Mouse (Mus musculus) MEL (cell line): ENCODE data around the gene F930015N05Rik. TPM values are rescaled to one million over a fixed set of nuclear protein-coding genes. Genes with fewer than 3 reads are reported as not detected.

Source experiments
- DNase-seq: peaks from one replicate; pipeline ENCODE4 v3.0.0; 2011; ENCODE audit warnings: low read depth, low spot score
- H3K27ac ChIP-seq: 2 replicates; pipeline ENCODE4 v1.5.1; 2012; ENCODE audit warnings: low read depth, mild to moderate bottlenecking, control low read depth, low read length, moderate library complexity; ENCODE audit not compliant: control insufficient read depth
- H3K27me3 ChIP-seq, 2 experiments: fragments of 150-350 bp in 1 of 2; sonication (generic) in 1 of 2; 2 replicates each; pipeline ENCODE4 v1.6.1; 2012; ENCODE audit warnings: low read length in 2 of 2, mild to moderate bottlenecking in 2 of 2, improper control_type of control experiment in 1 of 2, moderate library complexity in 1 of 2; ENCODE audit not compliant: insufficient read depth in 2 of 2, control insufficient read depth in 1 of 2
- H3K36me3 ChIP-seq, 2 experiments: 2 replicates each; pipeline ENCODE4 v1.6.1; 2012 to 2014; ENCODE audit warnings: low read length in 2 of 2, improper control_type of control experiment in 1 of 2, inconsistent platforms in 1 of 2, mild to moderate bottlenecking in 1 of 2; ENCODE audit not compliant: insufficient read depth in 2 of 2, control insufficient read depth in 1 of 2
- H3K4me1 ChIP-seq, 2 experiments: fragments of 150-350 bp in 1 of 2; sonication (generic) in 1 of 2; 2 replicates each; pipeline ENCODE4 v1.6.1; 2012; ENCODE audit warnings: low read length in 2 of 2, improper control_type of control experiment in 1 of 2, mild to moderate bottlenecking in 1 of 2; ENCODE audit not compliant: insufficient read depth in 2 of 2, control insufficient read depth in 1 of 2
- H3K4me3 ChIP-seq, 2 experiments: fragments of 150-350 bp in 1 of 2; sonication (generic) in 1 of 2; 2 replicates each; pipeline ENCODE4 v1.5.1; 2012; ENCODE audit warnings: low read depth in 2 of 2, low read length in 2 of 2, mild to moderate bottlenecking in 2 of 2, moderate library complexity in 2 of 2, control low read depth in 1 of 2, improper control_type of control experiment in 1 of 2; ENCODE audit not compliant: control insufficient read depth in 1 of 2, insufficient read depth in 1 of 2
- H3K79me2 ChIP-seq: 2 replicates; pipeline ENCODE4 v1.6.1; 2012; ENCODE audit warnings: mild to moderate bottlenecking, low read length, moderate library complexity; ENCODE audit not compliant: control insufficient read depth, poor library complexity, insufficient read depth
- H3K9ac ChIP-seq: 2 replicates; pipeline ENCODE4 v1.6.1; 2012; ENCODE audit warnings: low read depth, mild to moderate bottlenecking, control low read depth, low read length, moderate library complexity; ENCODE audit not compliant: control insufficient read depth, poor library complexity, severe bottlenecking
- H3K9me3 ChIP-seq: fragments of 150-350 bp; sonication (generic); replicated peaks from 2 replicates; pipeline ENCODE4 v1.6.1; 2012; ENCODE audit warnings: mild to moderate bottlenecking, low read length, improper control_type of control experiment, moderate library complexity; ENCODE audit not compliant: insufficient read depth
- BHLHE40 ChIP-seq: IDR thresholded peaks from 2 replicates; pipeline ENCODE4 v1.6.1; 2012; ENCODE audit warnings: low read depth, mild to moderate bottlenecking, inconsistent platforms, low read length, improper control_type of control experiment, borderline replicate concordance
- CHD1 ChIP-seq: IDR thresholded peaks from 2 replicates; pipeline ENCODE4 v1.6.1; 2012; ENCODE audit warnings: low read depth, mild to moderate bottlenecking, inconsistent platforms, low read length, improper control_type of control experiment
- CTCF ChIP-seq, 3 experiments: IDR thresholded peaks in 2 of 3; conservative IDR thresholded peaks in 1 of 3; 2 replicates each; pipeline ENCODE4 v1.5.1; 2011 to 2012; ENCODE audit warnings: low read length in 3 of 3, low read depth in 2 of 3, mild to moderate bottlenecking in 2 of 3, improper control_type of control experiment in 1 of 3, inconsistent platforms in 1 of 3, mixed read lengths in 1 of 3, moderate library complexity in 1 of 3; ENCODE audit not compliant: control insufficient read depth in 1 of 3, insufficient read depth in 1 of 3, poor library complexity in 1 of 3, severe bottlenecking in 1 of 3
- E2F4 ChIP-seq: IDR thresholded peaks from 2 replicates; pipeline ENCODE4 v1.6.1; 2011; ENCODE audit warnings: low read depth, low read length, improper control_type of control experiment, borderline replicate concordance
- ELF1 ChIP-seq: IDR thresholded peaks from 2 replicates; pipeline ENCODE4 v1.6.1; 2014; ENCODE audit warnings: low read depth, mild to moderate bottlenecking, inconsistent platforms, low read length, improper control_type of control experiment, moderate library complexity
- HCFC1 ChIP-seq: IDR thresholded peaks from 2 replicates; pipeline ENCODE4 v1.6.1; 2012; ENCODE audit warnings: low read depth, mild to moderate bottlenecking, inconsistent platforms, low read length, improper control_type of control experiment, moderate library complexity
- JUND ChIP-seq: IDR thresholded peaks from 2 replicates; pipeline ENCODE4 v1.6.1; 2011; ENCODE audit warnings: low read depth, mild to moderate bottlenecking, improper control_type of control experiment, low read length
- MAFK ChIP-seq: IDR thresholded peaks from 2 replicates; pipeline ENCODE4 v1.6.1; 2011; ENCODE audit warnings: low read depth, mild to moderate bottlenecking, low read length, improper control_type of control experiment, borderline replicate concordance
- MAX ChIP-seq: IDR thresholded peaks from 2 replicates; pipeline ENCODE4 v1.6.1; 2011; ENCODE audit warnings: low read length, improper control_type of control experiment
- MAZ ChIP-seq: IDR thresholded peaks from 2 replicates; pipeline ENCODE4 v1.6.1; 2012; ENCODE audit warnings: low read depth, mild to moderate bottlenecking, inconsistent platforms, low read length, improper control_type of control experiment
- MEF2A ChIP-seq: IDR thresholded peaks from 2 replicates; pipeline ENCODE4 v1.6.1; 2014; ENCODE audit warnings: low read depth, mild to moderate bottlenecking, inconsistent platforms, low read length, improper control_type of control experiment; ENCODE audit not compliant: poor library complexity, insufficient replicate concordance, severe bottlenecking; ENCODE audit errors: extremely low read depth
- MXI1 ChIP-seq: IDR thresholded peaks from 2 replicates; pipeline ENCODE4 v1.6.1; 2011; ENCODE audit warnings: mild to moderate bottlenecking, low read depth, low read length, improper control_type of control experiment
- POLR2A ChIP-seq, 2 experiments: IDR thresholded peaks; 2 replicates each; pipeline ENCODE4 v1.6.1; 2011 to 2012; ENCODE audit warnings: low read length in 2 of 2, mild to moderate bottlenecking in 2 of 2, control low read depth in 1 of 2, improper control_type of control experiment in 1 of 2, low read depth in 1 of 2, moderate library complexity in 1 of 2; ENCODE audit not compliant: control insufficient read depth in 1 of 2, insufficient read depth in 1 of 2, poor library complexity in 1 of 2
- POLR2AphosphoS5 ChIP-seq: IDR thresholded peaks from 2 replicates; pipeline ENCODE4 v1.6.1; 2012; ENCODE audit warnings: low read depth, borderline replicate concordance, mild to moderate bottlenecking, inconsistent platforms, low read length, moderate library complexity, mixed read lengths
- RCOR1 ChIP-seq: IDR thresholded peaks from 2 replicates; pipeline ENCODE4 v1.6.1; 2012; ENCODE audit warnings: low read depth, mild to moderate bottlenecking, inconsistent platforms, low read length, improper control_type of control experiment
- SIN3A ChIP-seq: IDR thresholded peaks from 2 replicates; pipeline ENCODE4 v1.6.1; 2012; ENCODE audit warnings: low read length, improper control_type of control experiment, inconsistent platforms
- TBP ChIP-seq: IDR thresholded peaks from 2 replicates; pipeline ENCODE4 v1.8.0; 2011; ENCODE audit warnings: low read depth, low read length, improper control_type of control experiment
- UBTF ChIP-seq: IDR thresholded peaks from 2 replicates; pipeline ENCODE4 v1.6.1; 2012; ENCODE audit warnings: low read depth, mild to moderate bottlenecking, inconsistent platforms, low read length, improper control_type of control experiment, moderate library complexity, borderline replicate concordance; ENCODE audit not compliant: insufficient read depth
- USF1 ChIP-seq: IDR thresholded peaks from 2 replicates; pipeline ENCODE4 v1.6.1; 2014; ENCODE audit warnings: low read depth, mild to moderate bottlenecking, inconsistent platforms, low read length, improper control_type of control experiment, moderate library complexity
- ZC3H11A ChIP-seq: IDR thresholded peaks from 2 replicates; pipeline ENCODE4 v1.6.1; 2012; ENCODE audit warnings: low read depth, mild to moderate bottlenecking, inconsistent platforms, low read length, improper control_type of control experiment
- ZNF384 ChIP-seq: IDR thresholded peaks from 2 replicates; pipeline ENCODE4 v1.6.1; 2012; ENCODE audit warnings: low read depth, mild to moderate bottlenecking, inconsistent platforms, low read length, improper control_type of control experiment
- polyA plus RNA-seq, 2 experiments: library from polyadenylated mRNA; stranded (reverse) in 1 of 2; unstranded in 1 of 2; fragments of >175 nt in 1 of 2; fragments of >200 nt in 1 of 2; gene quantifications; 2 replicates each; pipeline versions ENCODE4 v1.2.1 to v1.2.4; 2012; ENCODE audit warnings: low replicate concordance in 2 of 2, low read depth in 1 of 2; ENCODE audit not compliant: insufficient read length in 2 of 2, insufficient read depth in 1 of 2, missing spikeins in 1 of 2
- total RNA-seq: library from RNA; depleted of rRNA; stranded (reverse); fragments of 300-350 nt; gene quantifications from 2 replicates; pipeline ENCODE4 v1.2.3, GENCODE M21; 2012

Gene F930015N05Rik
- total and polyA plus RNA-seq, 3 experiments = not detected

DNA sequence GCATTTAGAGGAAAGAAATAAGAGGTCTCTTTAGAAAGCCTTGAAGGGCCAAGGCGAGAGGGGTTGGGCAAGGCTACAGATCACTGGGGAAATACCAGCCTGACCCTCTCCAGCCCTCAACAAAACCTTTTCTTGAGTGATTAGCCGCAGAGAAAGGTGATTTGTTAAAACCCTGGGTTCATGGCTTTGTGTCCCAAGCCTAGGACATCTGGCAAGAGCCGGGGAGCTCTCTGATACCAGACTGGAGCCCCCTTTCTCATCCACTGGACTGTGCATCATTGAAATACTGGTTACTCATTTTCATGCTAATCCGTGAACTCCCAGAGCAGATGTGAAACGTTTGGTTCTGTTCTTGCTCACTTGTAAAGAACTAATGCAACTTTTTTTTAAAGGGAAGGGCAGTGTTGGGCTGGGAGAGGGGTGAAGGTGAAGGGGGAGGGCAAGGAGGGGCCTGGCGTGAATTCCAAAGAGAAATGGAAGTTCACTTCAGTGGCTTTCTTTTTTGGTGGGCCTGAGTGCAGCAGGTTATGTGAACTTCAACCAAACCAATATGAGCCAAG lies 35.8 kb downstream of the F930015N05Rik start:
- DNase-seq = no peak

GRCm38 (mm10) chr11:64397612-64398011 lies 38.8 kb downstream of the F930015N05Rik start:
- Histone ChIP-seq H3K9me3 (no peaks in the 10 kb centered on the region), H3K4me1 (no peaks in the 10 kb centered on the region), H3K79me2 (no peaks in the 10 kb centered on the region), H3K27me3 (no peaks in the 10 kb centered on the region), H3K9ac (no peak overlapping the region), H3K36me3 (no peaks in the 10 kb centered on the region), H3K4me3 (no peak overlapping the region), H3K27ac (no peak overlapping the region)
- no peak for TF ChIP-seq HCFC1
- TF ChIP-seq POLR2AphosphoS5 = no peak
- no peak for TF ChIP-seq ZC3H11A
- no peak for TF ChIP-seq POLR2A (IDR thresholded peaks at IDR 0.05; ENCODE audit: control insufficient read depth in 1 of 2, insufficient read depth in 1 of 2, low read depth in 1 of 2, low read length in 2 of 2, poor library complexity in 1 of 2)
- TF ChIP-seq MAFK = no peak
- no peak for TF ChIP-seq CTCF (IDR thresholded peaks at IDR 0.05 in 2 of 3, conservative IDR thresholded peaks at IDR 0.05 in 1 of 3; ENCODE audit: control insufficient read depth in 1 of 3, insufficient read depth in 1 of 3, low read depth in 2 of 3, low read length in 3 of 3, poor library complexity in 1 of 3, severe bottlenecking in 1 of 3)
- no peak for TF ChIP-seq MXI1
- no peak for TF ChIP-seq E2F4
- DNase-seq = no peak

More for the DNA sequence above, 35.8 kb downstream of the F930015N05Rik start:
- H3K27ac ChIP-seq = no peak overlapping the region
- no peaks in the 10 kb centered on the region for H3K9me3 ChIP-seq
- no peaks in the 10 kb centered on the region for H3K4me1 ChIP-seq
- TF ChIP-seq USF1 (no peak), SIN3A (no peak), MXI1 (no peak), ZC3H11A (no peak), CHD1 (no peak), TBP (no peak), MAZ (no peak), JUND (no peak), CTCF (IDR thresholded peaks at IDR 0.05 in 2 of 3, conservative IDR thresholded peaks at IDR 0.05 in 1 of 3; ENCODE audit: control insufficient read depth in 1 of 3, insufficient read depth in 1 of 3, low read depth in 2 of 3, low read length in 3 of 3, poor library complexity in 1 of 3, severe bottlenecking in 1 of 3) (no peak), MAX (no peak), BHLHE40 (no peak), ELF1 (no peak), ZNF384 (no peak), RCOR1 (no peak), UBTF (no peak), POLR2A (IDR thresholded peaks at IDR 0.05; ENCODE audit: control insufficient read depth in 1 of 2, insufficient read depth in 1 of 2, low read depth in 1 of 2, low read length in 2 of 2, poor library complexity in 1 of 2) (no peak), MEF2A (no peak)
- H3K36me3 ChIP-seq = no peaks in the 10 kb centered on the region
- no peaks in the 10 kb centered on the region for H3K27me3 ChIP-seq
- no peak overlapping the region for H3K4me3 ChIP-seq
- H3K9ac ChIP-seq = no peak overlapping the region
- H3K79me2 ChIP-seq = no peaks in the 10 kb centered on the region
